Mouse (Mus musculus) gastrocnemius, postnatal 14 days (tissue): ENCODE measurements around the gene Stk11. TPM values are rescaled to one million over a fixed set of nuclear protein-coding genes. Genes with fewer than 3 reads are reported as not detected.

Experiments
- DNase-seq: peaks from one replicate; pipeline ENCODE4 v3.0.0; 2021; ENCODE audit warnings: mixed read lengths
- intact Hi-C: fragments of 180-260 bp; cut with DNase I; formaldehyde crosslinking; loops from one replicate; pipeline ENCODE4 v1.15.1; 2025; ENCODE audit warnings: low total_unique reads
- total RNA-seq, 2 experiments: library from RNA; stranded (reverse); gene quantifications; 2 replicates each; pipeline ENCODE4 v1.2.3; 2021

Gene Stk11
- total RNA-seq, 2 experiments from 2014 or later = 87.6 to 98.0 TPM

DNA sequence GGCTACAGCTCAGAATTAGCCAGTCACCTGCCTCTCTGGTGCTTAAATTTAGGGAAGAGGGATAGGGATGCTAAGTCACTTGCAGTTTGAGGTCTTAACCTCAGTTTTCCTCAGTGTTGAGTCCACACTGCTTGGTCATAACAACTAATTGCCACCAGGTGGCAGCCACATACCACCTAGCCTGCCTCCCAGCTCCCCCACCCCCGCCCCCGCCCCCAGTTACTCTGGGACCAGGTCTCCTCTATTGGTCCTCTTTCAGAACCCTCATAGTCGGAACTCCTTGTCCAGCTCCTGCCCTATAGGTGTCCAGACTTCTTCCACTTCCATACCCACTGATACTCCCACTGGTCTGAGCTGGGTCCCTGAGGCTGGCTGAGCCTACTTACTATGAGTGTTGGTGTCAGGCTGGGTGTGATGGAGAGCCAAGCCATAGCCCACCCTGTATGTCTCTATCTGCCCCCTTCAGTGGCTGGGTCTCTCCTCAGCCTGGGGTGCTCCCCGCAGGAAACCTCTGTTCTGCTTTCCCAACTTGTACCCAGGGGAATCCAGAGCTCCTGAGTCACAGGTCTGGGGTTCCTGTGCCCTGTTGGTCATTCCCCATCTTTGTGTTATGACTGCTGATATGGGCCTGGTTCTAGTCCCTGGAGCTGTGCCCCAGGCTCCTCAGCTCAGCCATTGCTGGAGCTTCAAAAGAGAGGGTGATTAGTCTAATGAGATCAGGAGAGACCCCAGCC lies 60.1 kb downstream of the Stk11 start:
- DNase-seq = no peak
- intact Hi-C loops = loop anchor here (2.0 kb wide), 1 partner anchor 69 kb away; no protein-coding TSS in a partner anchor

DNA sequence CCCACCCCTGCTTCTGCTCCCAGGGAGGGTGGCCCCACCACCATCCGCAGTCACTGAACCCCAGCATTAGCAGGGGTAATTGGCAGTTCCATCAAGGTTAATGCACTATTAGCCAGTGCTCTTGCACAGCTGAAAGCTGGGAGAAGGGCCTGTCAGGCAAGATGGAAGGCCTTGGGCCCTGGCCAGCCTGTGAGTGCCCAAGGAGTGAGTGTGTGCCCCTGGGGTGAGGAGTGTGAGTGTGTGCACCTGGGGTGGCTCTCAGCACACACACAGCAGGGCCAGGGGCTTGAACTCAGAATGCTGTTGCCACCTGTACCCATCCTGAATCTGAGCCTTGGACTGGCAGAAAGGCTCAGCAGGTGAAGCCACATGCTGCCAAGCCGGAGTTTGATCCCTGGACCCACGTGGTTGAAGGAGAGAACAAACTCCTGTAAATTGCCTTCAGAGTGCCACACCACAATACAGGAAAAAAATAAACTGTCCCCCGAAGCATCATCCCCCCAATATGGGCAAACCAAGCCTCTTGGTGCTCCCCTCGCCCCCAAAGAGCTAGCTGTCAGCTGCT lies 60.7 kb downstream of the Stk11 start:
- DNase-seq = no peak
- intact Hi-C loops = loop anchor here (2.0 kb wide), 1 partner anchor 68 kb away; no protein-coding TSS in a partner anchor

- intact Hi-C loops = loop anchor here (2.0 kb wide), 1 partner anchor 67 kb away; no protein-coding TSS in a partner anchor
These were observed 62.1 kb downstream of the Stk11 start for GRCm38 (mm10) chr10:80177441-80178279.

GRCm38 (mm10) chr10:80179068-80180051 lies 63.8 kb downstream of the Stk11 start, which contains the start of gene Efna2:
TSS of gene Efna2 (plus strand) at chr10:80179482.
- peak; percentile 46 for DNase-seq
- intact Hi-C loops = no loop called here

More at GRCm38 (mm10) chr10:80177441-80178279, 62.1 kb downstream of the Stk11 start:
- DNase-seq = no peak

Other genes starting within 250 kb of the Stk11 start
- not detected for gene Prtn3, start 241.3 kb upstream of the Stk11 start, total RNA-seq
- gene Plppr3, start 241.2 kb upstream of the Stk11 start, total RNA-seq = under 1 TPM; 0.09 to 0.29 TPM
- gene Elane, start 229.6 kb upstream of the Stk11 start, total RNA-seq = not detected
- 10 to 100 TPM in 1 of 2 experiments, 1 to 10 TPM in 1; 3.6 to 16.6 TPM for gene Cfd, start 224.9 kb upstream of the Stk11 start, total RNA-seq
- 10 to 100 TPM; 37.7 to 38.1 TPM for gene Med16, start 206.9 kb upstream of the Stk11 start, total RNA-seq
- gene Gm26602, start 204.9 kb upstream of the Stk11 start, total RNA-seq = not detected
- under 1 TPM; 0.27 to 0.44 TPM for gene Kiss1r, start 198.8 kb upstream of the Stk11 start, total RNA-seq
- 100 to 1,000 TPM in 1 of 2 experiments, 10 to 100 TPM in 1; 98.8 to 106 TPM for gene R3hdm4, start 194.6 kb upstream of the Stk11 start, total RNA-seq
- gene Arid3a, start 188.8 kb upstream of the Stk11 start, total RNA-seq = 1 to 10 TPM; 2.4 to 2.7 TPM
- 10 to 100 TPM; 18.7 to 23.0 TPM for gene Wdr18, start 155.7 kb upstream of the Stk11 start, total RNA-seq
- gene Grin3b, start 145.1 kb upstream of the Stk11 start, total RNA-seq = under 1 TPM; 0.11 to 0.25 TPM
- gene Tmem259, start 131.5 kb upstream of the Stk11 start, total RNA-seq = 10 to 100 TPM; 76.2 to 84.5 TPM
- 10 to 100 TPM; 19.2 to 24.8 TPM for gene Cnn2, start 127.2 kb upstream of the Stk11 start, total RNA-seq
- 1 to 10 TPM; 4.2 TPM for gene Abca7, start 119.3 kb upstream of the Stk11 start, total RNA-seq
- gene Arhgap45, start 99.2 kb upstream of the Stk11 start, total RNA-seq = 1 to 10 TPM; 1.7 to 1.9 TPM
- gene Polr2e, start 76.0 kb upstream of the Stk11 start, total RNA-seq = 10 to 100 TPM; 45.3 to 55.6 TPM
- gene Gpx4, start 68.6 kb upstream of the Stk11 start, total RNA-seq = 100 to 1,000 TPM; 389 TPM
- 1 to 10 TPM; 6.2 to 6.3 TPM for gene Sbno2, start 10.2 kb upstream of the Stk11 start, total RNA-seq
- gene Atp5d, start 22.8 kb downstream of the Stk11 start, total RNA-seq = 100 to 1,000 TPM; 657 to 736 TPM
- 1 to 10 TPM; 1.6 TPM for gene Cbarp, start 25.0 kb downstream of the Stk11 start, total RNA-seq
- gene Midn, start 32.5 kb downstream of the Stk11 start, total RNA-seq = 10 to 100 TPM; 40.3 to 43.6 TPM
- gene Cirbp, start 50.2 kb downstream of the Stk11 start, total RNA-seq = 10 to 100 TPM; 41.4 to 41.5 TPM
- gene 1600002K03Rik, start 57.1 kb downstream of the Stk11 start, total RNA-seq = 1 to 10 TPM; 3.3 to 4.2 TPM
- gene Efna2, start 63.7 kb downstream of the Stk11 start, total RNA-seq = under 1 TPM; 0.58 to 0.98 TPM
- gene Mum1, start 110.6 kb downstream of the Stk11 start, total RNA-seq = 10 to 100 TPM; 15.2 to 19.4 TPM
- gene Ndufs7, start 133.3 kb downstream of the Stk11 start, total RNA-seq = 100 to 1,000 TPM; 423 to 474 TPM
- 100 to 1,000 TPM; 232 to 267 TPM for gene Gamt, start 145.2 kb downstream of the Stk11 start, total RNA-seq
- 10 to 100 TPM; 49.9 to 51.0 TPM for gene Dazap1, start 145.7 kb downstream of the Stk11 start, total RNA-seq
- gene Rps15, start 176.7 kb downstream of the Stk11 start, total RNA-seq = 100 to 1,000 TPM; 741 to 829 TPM
- 1 to 10 TPM in 1 of 2 experiments, under 1 TPM in 1; 0.93 to 1.2 TPM for gene Apc2, start 180.2 kb downstream of the Stk11 start, total RNA-seq
- gene 2310011J03Rik, start 204.7 kb downstream of the Stk11 start, total RNA-seq = 1 to 10 TPM; 7.6 to 8.3 TPM
- 1 to 10 TPM in 1 of 2 experiments, under 1 TPM in 1; 0.53 to 1.2 TPM for gene Pcsk4, start 213.7 kb downstream of the Stk11 start, total RNA-seq
- gene Reep6, start 214.2 kb downstream of the Stk11 start, total RNA-seq = 1 to 10 TPM; 1.9 to 2.5 TPM
- gene Adamtsl5, start 232.6 kb downstream of the Stk11 start, total RNA-seq = 10 to 100 TPM; 24.2 to 26.1 TPM
- under 1 TPM; 0.12 to 0.13 TPM for gene Plk5, start 240.7 kb downstream of the Stk11 start, total RNA-seq